Mouse (Mus musculus) MEL-GATA-1-ER (cell line): ENCODE data around the gene Sh3d21.
A peak's percentile ranks its signal among the peaks of the same experiment; 100 is the strongest.
"Not testable (repeated sequence)": the region's sequence is repeated elsewhere in the genome, so short reads cannot be mapped to it uniquely, and the experiment has no call there.

Source experiments
- DNase-seq: peaks from one replicate; pipeline ENCODE4 v3.0.0-alpha.2; 2012; ENCODE audit warnings: low read depth; ENCODE audit errors: extremely low read depth

Sh3d21 gene

DNA sequence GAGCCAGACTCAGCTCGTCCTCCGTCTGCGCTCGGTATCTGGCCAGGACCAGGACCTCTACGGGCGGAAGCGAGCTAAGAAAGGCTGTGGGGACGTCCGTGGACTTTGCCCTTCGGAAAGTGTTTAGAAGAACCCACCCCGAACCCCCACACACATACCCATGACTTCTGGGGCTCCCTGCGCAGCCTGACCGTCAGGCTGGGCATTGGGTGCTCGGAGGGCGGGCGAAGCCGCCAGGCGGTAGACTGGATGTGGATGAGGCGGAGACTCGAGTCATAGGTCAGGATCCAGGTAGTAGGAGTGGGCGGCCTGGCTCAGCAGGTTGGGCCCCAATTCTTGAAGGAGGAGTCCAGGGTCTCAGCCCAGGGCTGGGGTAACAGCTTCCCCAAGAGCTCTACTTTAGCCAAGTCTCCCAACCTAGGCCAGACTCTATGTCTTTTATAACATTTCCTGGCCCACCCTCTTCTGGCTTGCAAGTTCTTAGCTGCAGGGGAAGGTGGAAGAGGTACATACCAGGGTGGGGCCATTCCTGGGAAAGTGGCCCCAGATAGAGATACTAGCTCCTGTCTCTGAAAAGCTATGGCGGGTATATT is at the start of gene Sh3d21:
Gene Sh3d21, minus strand, starts transcription at position 425 of the 593 bp plus-strand sequence.
- DNase-seq = no peak

DNA sequence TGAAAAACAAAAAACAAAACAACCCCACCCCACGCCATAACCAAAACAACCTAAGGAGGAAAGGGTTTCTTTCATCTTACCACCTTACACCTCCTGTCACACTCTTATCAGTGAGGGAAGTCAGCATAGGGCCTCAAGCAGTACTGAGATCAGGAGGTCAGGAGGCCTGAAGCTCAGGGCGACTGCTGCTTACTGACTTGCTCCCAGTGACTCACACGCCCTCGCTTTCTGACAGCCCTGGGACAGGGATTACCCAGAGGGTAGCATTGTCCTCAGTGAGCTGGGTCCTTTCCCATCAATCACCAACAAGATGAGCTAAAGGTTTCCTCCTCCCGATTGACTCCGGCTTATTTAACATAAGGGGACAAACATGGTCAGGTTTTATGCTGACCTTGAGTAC is 43.8 kb upstream of the Sh3d21 start:
- DNase-seq = no peak

DNA sequence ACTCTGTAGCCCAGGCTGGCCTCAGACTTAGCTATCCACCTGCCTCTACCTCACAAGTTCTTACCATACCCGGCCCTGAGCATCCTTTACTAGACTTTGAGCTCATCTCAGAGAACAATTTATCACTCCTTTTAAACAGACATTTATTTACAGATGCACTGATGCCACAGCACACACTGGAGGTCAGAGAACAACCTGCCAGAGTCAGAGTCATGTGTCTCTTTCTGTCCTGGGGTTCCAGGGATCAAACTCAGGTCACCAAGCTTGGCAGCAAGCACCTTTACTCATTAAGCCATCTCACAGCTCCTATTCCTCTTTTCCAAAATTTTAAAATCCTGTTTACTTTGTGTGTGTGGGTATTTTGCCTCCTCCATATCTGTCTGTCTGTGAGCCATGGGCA is 42.1 kb upstream of the Sh3d21 start:
- DNase-seq = no peak

DNA sequence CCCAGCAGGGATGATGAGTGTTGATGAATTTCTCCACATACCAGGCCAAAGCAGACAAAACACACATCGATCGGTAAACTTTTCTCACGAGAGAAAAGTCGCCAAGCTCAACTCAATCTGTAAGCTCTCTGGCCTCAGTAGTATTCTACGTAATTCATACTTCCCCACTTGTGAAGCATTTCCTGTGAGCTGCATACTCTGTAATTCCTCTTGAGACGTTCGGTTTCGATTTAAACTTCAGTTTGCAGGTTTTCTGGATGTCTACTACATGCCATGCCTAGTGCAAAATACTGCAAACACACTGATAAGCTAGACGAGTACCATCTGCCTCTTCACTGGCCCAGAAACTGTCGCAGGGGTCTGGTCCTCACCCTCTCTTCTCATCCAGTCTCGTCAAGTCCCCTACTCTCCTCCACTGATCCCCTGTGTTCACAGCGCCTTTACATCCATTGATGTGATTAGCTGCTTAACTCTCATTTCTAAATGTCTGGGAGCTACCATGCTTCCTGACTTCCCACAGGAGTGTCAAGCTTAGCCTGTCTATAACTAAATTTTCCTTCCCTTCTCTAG is 41.5 kb upstream of the Sh3d21 start:
- DNase-seq = no peak

DNA sequence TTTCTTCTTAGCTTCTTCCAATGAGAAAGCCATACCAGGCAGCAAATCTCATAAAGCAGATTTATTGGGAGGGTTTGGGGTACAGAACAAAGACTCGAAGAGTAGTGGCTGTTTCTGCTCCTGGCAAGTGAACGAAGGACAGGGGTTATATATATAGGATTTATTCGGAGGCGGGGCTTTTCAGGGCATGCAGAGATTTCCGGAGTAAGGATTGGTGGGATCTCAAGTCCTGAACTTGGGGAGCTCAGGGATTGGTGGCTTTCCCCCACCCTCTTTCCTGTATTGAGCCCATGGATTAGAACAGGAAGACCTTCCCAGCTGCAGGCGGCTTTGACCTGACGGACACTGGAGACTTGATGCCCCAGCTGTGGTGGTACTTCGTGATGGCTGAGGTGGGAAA is 40.7 kb upstream of the Sh3d21 start:
- DNase-seq = no peak

DNA sequence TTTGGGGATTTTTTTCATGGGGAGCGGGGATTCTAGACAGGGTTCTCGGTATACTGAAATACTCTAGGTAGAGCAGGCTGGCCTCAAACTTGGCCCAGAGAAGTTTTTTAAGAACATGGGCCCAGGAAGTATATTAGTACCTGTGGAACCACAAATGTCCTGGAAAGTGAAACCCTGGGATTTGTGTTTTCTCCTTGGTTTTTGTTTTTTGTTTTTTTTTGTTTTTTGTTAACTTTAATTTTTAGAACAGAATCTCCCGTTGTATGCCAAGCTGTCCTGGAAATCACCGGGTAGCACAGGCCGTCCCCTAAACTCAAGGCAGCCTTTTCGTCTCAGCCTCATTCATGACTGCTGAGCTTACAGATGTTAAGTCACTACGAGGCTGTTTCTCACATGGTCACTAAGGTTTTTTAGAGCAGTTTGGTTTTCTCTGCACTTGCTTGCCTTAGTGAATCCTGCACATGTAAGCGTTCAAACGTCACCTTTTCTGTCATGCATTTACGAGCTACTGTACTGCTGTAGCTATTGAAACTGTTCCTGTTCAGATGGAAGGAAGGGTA is 40.1 kb upstream of the Sh3d21 start:
- DNase-seq = no peak

DNA sequence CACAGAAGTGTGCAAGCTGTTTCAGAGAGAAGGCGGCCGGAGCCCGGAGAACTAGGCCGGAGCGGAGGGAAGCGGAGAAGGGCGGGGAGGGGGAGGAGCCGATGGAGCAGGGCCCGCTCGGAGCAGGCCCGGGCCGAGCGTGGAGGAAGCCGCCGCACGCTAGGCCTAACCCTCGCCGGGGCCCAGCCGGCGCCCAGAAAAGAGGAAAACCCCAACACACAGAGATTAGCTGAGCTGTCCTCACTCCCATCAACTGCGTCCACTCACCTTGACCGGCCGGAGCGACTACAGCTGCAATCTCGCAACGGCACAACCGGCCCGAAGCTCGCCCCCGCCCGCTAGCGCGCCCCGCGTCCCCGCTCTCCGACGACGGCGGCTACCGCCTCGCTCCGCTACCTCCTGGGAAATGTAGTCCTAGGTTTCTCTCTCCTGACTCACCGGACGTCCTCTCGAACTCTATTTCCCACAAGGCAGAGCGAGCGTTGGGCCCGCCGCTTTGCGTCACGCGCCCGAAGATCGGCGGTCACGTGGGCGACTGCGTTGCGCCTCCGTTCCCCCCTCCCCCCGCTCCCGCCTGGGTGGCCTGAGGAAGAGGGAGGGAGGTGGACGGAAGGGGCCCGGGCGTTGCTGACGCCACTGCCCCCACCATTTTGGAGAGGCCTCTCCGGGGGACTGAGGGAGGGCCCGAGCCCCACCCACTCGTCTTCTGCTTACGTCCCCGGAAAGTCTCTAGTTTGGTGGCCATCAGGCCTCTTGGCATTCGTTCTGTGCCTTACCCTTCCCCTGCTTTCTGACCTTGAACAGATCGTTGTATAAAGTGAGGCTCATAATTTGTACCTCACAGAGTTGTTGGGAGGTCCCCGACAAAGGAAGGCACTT is 39.3 kb upstream of the Sh3d21 start, which contains the start of gene Thrap3:
Gene Thrap3, minus strand, starts transcription at position 458 of the 879 bp plus-strand sequence.
- DNase-seq = peak; percentile 95

DNA sequence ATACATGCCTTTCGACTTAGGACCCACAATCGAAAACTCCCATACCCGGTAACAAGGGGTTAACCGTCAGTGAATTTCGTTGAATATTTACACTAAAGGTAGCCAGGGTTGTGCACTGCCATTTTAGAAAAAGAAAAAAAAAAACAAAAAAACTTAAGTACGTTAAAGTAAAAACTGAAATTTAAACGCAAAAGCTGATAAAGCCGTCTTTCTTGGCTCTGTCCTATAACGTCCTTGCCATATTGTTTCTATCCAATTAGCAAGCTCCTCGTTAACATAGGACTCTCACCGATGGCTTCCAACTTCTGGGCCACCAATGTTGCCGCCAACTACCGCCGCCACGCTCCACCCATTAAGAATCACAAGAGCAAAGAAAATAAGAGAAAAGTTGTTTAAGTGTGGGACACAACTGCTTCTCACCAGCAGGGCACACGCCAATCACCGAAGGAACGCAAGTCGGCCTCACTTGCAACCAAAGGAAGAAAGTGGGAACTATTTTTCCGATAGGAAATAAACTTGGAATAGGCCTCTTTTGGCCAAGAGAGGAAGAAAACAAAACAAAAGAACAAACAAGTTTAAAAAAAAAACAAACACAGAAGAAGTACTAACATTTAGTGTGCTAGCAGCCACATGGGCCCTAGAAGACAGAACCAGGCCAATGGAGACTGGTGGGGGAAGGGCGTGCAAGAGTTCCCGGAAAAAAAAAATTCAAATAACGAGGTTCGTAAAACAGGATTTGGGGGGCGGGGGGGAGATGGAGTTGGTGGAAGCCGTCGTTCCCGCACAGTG is 38.4 kb upstream of the Sh3d21 start:
- peak; percentile 66 for DNase-seq

DNA sequence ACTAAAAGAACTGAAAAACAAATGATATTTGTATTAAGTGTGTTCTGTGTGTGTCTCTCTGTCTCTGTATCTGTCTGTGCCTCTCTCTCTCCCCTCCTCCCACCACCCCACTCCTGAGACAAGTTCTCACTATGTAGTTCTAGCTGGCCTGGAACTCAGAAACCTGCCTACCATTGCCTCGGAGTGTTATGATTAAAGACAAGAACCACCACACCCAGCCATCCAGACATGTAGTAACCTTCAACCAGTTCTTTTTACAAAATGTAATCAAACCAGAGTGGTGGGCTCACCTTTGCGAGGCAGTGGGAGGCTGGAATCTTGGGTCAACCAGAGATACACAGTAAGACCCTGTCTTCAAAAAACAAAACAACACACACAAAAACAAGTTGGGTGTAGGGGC is 37.4 kb upstream of the Sh3d21 start:
- DNase-seq = no peak

DNA sequence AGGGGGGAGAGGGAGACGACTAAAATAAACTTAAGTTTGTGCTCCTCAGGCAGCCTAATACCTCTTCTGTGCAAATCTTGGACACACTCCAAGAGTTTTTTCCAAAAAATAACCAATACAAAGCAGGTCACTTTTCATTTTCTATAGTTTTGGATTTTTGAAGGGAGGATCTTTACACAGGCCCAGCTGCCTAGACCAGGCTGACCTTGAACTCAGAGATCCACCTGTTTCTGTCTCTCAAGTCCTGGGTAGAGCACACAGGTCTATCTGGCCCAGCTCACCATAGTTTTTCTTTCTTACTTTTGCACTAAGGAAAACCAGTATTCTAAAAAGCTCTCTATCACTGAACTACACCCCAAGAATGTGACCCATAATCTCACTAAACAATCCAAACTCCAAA is 36.7 kb upstream of the Sh3d21 start:
- no peak for DNase-seq

DNA sequence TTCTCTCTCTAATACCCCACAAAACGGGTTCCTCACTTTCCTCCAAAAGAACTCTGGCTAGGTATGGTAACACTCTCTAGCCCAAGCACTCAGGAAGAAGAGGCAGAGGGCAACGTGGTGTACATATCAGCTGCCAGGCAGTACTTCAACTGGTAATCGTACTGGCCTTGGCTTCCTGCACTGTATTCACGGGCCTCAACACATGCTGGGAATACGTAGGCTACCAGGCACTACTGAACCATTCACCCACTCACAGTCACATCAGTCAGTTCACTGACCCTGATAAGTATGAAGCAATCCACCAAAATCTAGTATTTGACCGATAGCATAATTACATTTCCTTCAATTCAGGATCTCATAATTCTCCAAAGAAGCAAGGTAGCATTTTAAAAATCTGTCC is 36.3 kb upstream of the Sh3d21 start:
- no peak for DNase-seq

DNA sequence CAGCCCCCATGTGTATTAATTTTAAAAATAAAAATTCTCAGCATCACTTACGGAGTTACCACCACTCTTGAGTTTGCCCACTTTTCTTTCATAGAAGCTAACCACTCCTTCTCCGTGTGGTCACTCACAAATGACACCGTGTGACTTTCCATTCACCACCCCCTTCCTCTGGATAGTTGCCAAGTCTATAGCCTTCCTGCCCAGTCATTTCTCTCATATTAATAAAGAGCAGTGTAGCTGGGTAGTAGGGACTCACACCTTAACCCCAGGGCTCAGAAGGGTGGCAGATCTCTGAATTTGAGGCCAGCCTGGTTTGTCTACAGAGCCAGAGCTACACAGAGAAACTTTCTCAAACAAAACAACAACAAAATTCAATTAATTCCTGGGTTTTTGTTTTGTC is 34.2 kb upstream of the Sh3d21 start:
- DNase-seq = no peak

DNA sequence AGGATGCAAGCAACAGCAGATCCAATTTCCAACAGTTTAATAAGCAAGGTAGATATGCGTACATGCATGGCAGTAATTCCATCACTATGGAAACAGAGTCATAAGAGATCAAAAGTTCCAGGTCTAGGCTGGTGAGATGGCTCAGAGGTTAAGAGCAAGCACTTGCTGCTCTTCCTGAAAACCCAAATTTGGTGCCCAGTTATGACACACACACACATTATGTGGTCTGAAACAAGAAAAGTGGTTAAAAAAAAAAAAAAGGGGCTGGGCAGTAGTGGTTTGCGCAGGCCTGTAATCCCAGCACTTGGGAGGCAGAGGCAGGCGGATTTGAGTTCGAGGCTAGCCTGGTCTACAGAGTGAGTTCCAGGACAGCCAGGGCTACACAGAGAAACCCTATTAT is 31.6 kb upstream of the Sh3d21 start:
- DNase-seq = no peak

DNA sequence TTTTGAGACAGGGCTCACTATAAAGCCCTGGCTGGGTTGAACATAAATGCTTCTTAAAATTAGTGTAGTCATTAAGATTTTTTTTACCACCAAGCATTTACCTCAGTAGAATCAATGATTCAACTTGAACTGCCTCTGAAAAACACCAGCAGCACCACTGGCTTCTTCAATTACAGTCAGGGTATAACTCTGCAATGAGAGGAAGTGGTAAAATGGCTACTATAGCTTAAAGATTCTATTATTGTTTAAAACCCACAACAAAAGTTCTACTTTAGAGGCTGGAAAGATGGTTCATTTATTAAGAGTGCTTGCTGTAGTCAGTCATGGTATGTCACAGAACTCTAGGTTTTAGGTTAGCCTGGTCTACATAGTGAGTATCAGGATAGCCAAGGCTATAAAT is 30.9 kb upstream of the Sh3d21 start:
- no peak for DNase-seq

DNA sequence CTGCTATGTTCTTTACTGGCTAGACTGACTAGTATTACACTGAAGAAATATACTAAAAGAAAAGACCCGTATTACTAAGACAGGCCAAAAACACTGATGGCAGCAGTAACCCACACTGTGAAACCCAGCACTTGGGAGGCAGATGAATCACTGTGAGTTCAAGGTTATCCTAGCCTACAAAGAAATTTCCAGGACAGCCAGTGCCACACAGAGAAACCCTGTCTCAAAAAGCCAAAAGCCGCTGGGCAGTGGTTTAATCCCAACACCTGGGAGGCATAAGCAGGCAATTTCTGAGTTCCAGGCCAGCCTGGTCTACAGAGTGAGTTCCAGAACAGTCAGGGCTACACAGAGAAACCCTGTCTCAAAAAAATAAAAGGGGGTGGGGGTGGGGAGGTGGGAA is 27.3 kb upstream of the Sh3d21 start:
- DNase-seq = no peak

DNA sequence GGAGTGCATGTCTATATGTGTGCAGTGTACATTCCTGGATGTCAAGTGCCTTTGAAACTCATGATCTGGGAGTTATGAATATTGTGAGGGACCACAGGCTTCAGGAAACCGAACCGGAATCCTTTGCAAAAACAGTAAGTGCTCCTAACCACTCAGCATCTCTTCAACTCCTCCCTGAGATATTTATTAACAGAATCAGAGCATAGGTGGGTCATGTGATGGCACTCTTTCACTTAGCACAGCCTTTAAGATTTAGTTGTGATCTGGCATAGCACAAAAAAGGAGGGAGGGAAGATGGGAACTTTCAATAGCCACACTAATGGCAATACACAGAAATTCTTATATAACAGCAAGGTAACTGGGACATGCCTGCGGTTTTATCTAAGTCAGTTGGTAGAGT is 23.8 kb upstream of the Sh3d21 start:
- no peak for DNase-seq

DNA sequence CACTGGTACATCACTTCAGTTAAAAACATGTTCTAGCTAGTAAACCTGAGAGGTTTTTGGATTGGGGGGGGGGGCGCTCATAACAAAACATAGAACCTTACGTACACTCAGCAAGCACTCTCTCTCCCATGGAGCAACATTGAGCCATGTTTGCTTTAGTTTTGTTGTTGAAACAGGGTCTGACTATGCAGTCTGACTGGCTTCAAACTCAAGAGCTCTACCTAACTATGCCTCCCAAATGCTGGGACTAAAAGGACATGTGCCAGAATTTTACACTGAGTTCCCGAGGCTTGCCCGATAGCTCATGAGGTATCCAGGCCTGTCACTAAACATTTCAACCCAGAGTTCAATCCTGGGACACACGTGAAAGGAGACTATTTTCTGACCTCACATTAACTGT is 19.7 kb upstream of the Sh3d21 start:
- no peak for DNase-seq

DNA sequence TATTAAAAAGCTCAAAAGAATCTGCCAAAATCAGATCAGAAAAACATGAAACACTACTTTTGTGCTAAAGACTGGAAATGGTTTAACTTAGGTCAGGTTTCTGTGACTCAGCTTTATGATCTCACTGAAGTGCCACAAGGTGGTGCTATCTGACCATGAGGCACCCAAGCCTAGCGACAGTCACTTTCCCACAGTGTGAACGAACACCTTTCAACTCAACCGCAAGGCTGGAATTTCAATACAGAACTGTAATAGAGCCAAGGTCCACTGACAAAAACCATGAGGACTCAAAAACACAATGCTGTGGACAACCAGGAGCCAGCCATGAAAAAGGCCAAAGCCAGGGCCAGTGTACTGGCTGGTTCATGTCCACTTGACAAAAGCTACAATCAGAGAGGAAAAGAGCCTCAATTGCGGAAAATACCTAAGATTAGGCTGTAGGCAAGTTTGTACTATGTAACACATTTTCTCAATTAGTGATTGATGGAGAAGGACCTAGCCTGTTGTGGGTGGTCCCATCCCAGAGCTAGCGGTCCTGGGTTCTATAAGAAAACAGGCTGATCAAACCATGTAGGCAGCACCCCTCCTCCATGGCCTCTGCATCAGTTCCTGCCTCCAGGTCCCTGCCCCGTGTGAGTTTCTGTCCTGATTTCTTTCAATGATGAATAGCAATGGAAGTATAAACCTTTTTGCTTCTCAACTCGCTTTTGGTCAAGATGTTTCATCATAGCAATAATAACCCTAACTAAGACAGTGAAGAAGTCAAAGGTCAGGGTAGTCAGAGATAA is 18.1 kb upstream of the Sh3d21 start:
- DNase-seq = no peak

DNA sequence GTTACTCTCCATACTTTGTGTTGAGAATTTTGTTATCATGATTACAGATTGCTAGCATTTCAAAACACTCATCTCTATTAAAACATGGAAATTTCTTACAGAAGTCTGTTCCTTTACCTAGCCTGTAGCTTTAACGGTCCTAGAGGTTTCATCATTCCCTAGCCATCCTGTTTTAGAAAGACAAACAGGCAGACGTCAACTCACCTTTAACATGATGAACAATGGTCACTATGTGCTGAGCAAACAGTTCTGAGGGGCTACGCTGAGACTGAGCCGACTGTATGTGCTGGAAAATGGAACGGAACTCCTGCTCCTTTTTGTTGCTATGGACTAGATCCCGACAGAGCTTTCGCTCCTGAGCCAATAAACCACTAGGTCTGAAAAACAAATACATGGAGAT is 12.7 kb upstream of the Sh3d21 start:
- DNase-seq = not testable (repeated sequence)

DNA sequence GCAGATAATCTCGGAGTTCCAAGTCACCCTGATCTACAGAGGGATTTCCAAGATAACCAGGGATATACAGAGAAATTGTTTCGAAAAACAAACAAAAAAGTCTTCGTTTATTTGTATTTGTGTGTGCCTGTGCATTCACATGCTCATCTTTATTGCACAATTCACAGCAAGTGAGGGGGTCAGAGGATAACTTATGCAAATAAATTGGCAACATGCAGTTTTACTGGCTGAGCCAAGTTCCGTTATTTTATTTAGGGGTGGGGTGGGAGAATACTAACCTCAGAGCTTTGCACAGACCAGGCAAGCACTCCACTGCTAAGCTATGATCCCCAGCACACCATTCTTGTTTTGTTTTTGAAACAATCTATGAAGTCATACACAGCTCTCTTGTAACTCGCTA is 10.5 kb upstream of the Sh3d21 start:
- DNase-seq = no peak

DNA sequence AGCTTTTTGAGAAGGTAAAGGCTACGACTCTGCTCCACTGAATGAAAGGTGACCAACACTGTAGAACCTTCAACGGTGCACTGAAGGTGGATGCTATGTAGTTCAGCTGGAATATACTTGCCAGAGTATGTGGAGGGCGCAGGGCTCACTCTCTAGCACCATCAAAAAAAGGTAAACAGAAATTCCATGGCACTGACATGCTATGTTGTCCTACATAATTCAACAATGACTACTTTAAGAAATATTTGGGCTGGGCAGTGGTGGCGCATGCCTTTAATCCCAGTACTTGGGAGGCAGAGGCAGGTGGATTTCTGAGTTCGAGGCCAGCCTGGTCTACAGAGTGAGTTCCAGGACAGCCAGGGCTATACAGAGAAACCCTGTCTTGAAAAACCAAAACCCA is 7.4 kb upstream of the Sh3d21 start:
- DNase-seq = not testable (repeated sequence)
